Mouse (Mus musculus) left cerebral cortex, postnatal 10 days (tissue): Measurements from ENCODE around the gene Clcn6. TPM values are rescaled to one million over a fixed set of nuclear protein-coding genes. Genes with fewer than 3 reads are reported as not detected.
A peak's percentile ranks its signal among the peaks of the same experiment; 100 is the strongest.

Experiments
- DNase-seq, 2 experiments: peaks; one replicate each; pipeline ENCODE4 v3.0.0; 2021 to 2022; ENCODE audit warnings: low spot score in 2 of 2, mixed read lengths in 1 of 2; ENCODE audit errors: extremely low spot score in 1 of 2
- intact Hi-C: fragments of 180-260 bp; cut with DNase I; formaldehyde crosslinking; loops from one replicate; pipeline ENCODE4 v1.15.1; 2025
- total RNA-seq, 2 experiments: library from RNA; stranded (reverse); gene quantifications; 2 replicates each; pipeline ENCODE4 v1.2.3; 2021

Gene Clcn6
- 10 to 100 TPM; 66.8 to 69.0 TPM for total RNA-seq

GRCm38 (mm10) chr4:148038600-148039253 is at the start of gene Clcn6, which contains the start of gene Mthfr:
Gene Clcn6 (minus strand): TSS chr4:148038821.
Gene Mthfr (plus strand): TSS chr4:148039077.
- peak; percentile 99 to 100 for DNase-seq
- intact Hi-C loops: no loop called here

GRCm38 (mm10) chr4:148087907-148088527 is 49.4 kb upstream of the Clcn6 start, which contains the start of gene Agtrap:
Gene Agtrap (minus strand): TSS chr4:148088031.
- peak; percentile 92 to 97 for DNase-seq
- intact Hi-C loops: no loop called here

- DNase-seq: no peak
- intact Hi-C loops: no loop called here
Observed at GRCm38 (mm10) chr4:148087091-148087906, 48.7 kb upstream of the Clcn6 start.

- intact Hi-C loops: no loop called here
- DNase-seq: no peak
Observed at GRCm38 (mm10) chr4:148085907-148086305, 47.3 kb upstream of the Clcn6 start.

GRCm38 (mm10) chr4:148085131-148085906 is 46.7 kb upstream of the Clcn6 start:
- intact Hi-C loops: no loop called here
- DNase-seq: no peak

- intact Hi-C loops: no loop called here
Observed at GRCm38 (mm10) chr4:148084261-148084714, 45.7 kb upstream of the Clcn6 start.

GRCm38 (mm10) chr4:148083176-148083899 is 44.7 kb upstream of the Clcn6 start:
- peak in 1 of 2 experiments; percentile 66 for DNase-seq
- intact Hi-C loops: no loop called here

More at GRCm38 (mm10) chr4:148084261-148084714, 45.7 kb upstream of the Clcn6 start:
- DNase-seq: peak in 1 of 2 experiments; percentile 69

GRCm38 (mm10) chr4:148082257-148083044 is 43.8 kb upstream of the Clcn6 start:
- DNase-seq: peak in 1 of 2 experiments; percentile 74
- intact Hi-C loops: no loop called here

GRCm38 (mm10) chr4:148081201-148081600 is 42.6 kb upstream of the Clcn6 start:
- DNase-seq: no peak
- intact Hi-C loops: no loop called here

GRCm38 (mm10) chr4:148080597-148080973 is 42.0 kb upstream of the Clcn6 start:
- no peak for DNase-seq
- intact Hi-C loops: no loop called here

- intact Hi-C loops: no loop called here
- DNase-seq: no peak
Observed at GRCm38 (mm10) chr4:148079944-148080596, 41.4 kb upstream of the Clcn6 start.

GRCm38 (mm10) chr4:148079212-148079611 is 40.6 kb upstream of the Clcn6 start:
- intact Hi-C loops: no loop called here
- no peak for DNase-seq

GRCm38 (mm10) chr4:148075881-148076280 is 37.3 kb upstream of the Clcn6 start:
- intact Hi-C loops: no loop called here

GRCm38 (mm10) chr4:148075259-148075658 is 36.6 kb upstream of the Clcn6 start:
- peak; percentile 59 to 82 for DNase-seq
- intact Hi-C loops: no loop called here

More at GRCm38 (mm10) chr4:148075881-148076280, 37.3 kb upstream of the Clcn6 start:
- no peak for DNase-seq

- no peak for DNase-seq
- intact Hi-C loops: no loop called here
Observed at GRCm38 (mm10) chr4:148074521-148075189, 36.0 kb upstream of the Clcn6 start.

- intact Hi-C loops: no loop called here
- no peak for DNase-seq
Observed at GRCm38 (mm10) chr4:148071508-148071907, 32.9 kb upstream of the Clcn6 start.
